Mouse (Mus musculus): ENCODE results near the gene Grk6.

The Grk6 gene

GRCm38 (mm10) chr13:55484520-55485088 lies 39.7 kb downstream of the Grk6 start:
- no peak for DNase-seq (ENCODE audit: low read depth, low spot score)

GRCm38 (mm10) chr13:55486029-55486794 lies 41.3 kb downstream of the Grk6 start:
- DNase-seq (ENCODE audit: low read depth, low spot score), result no peak

DNA sequence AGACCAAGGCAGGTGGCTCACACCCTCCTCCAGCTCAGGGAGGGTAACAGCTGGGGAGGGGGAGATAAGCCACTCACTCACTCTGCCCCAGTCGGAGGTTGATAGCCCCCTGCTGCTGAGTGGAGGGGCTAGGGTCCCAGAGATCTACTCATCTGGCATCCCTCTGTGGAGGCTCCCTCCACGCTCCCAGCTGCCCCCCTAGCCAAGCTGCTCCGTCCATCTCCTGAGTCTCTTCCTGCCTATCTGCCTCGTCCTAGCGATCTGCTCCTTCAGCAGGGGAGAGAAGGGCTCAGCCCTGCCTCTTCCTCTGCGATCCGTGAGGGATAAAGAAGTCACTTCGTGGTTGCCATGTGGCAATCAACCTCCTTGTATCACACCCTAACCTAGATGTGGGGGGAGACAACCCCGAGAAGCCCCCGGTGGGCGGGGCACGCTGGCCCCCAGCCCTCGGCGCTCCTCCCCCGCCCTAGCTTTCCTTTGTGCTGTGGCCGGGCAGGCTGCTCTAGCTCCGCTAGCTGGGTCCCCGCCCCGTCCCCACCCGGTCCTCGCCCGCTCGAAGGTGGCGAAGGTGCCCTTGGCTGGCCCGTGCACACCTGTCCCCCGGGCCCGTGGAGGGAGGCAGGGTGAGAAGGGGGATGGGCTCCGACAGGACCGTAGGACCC lies 42.2 kb downstream of the Grk6 start:
- peak; percentile 35 for DNase-seq (ENCODE audit: low read depth, low spot score)

DNA sequence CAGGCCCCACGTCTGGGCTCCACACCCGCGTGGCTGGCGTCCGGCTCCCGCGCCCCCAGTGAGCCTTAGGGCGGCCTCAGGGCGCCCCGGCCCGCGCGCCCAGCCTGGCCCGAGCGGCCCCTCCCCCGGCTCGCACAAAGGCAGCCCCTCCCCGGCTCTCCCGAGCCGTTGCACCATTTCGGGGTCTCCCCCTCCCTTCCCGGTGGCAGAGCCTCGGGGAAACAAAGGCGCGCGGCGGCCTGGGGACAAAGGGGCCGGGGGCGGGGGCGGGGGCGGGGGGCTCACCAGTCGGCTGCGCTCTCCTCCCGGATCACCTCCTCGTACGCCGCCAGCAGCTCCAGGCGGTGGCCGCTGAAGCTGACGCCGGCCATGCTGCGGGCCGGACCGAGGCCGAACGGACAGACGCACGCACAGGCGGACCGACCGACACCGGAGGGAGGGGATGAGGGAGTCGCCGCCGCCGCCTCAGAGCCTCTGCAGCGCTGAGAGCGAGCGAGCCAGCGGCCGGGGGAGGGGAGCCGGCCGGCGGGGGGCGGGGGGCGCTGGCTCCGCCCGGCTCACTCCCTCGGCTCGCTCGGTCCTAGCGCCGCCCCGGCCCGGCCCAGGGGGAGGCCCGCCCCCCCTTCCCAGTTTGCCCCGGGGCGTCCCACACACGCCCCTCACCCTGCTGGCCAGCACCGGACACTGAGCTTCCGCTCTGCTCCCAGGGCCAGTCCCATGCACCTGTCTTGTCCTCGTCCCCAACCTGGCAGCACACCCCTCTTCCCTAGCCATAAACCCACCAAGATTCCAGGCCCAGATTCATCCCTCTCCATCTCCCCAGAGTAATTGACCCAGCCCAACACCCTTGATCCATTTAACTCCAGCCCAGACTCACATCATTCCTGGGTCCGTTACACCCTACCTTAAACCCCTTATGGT lies 43.0 kb downstream of the Grk6 start, which contains the start of gene Dbn1:
Gene Dbn1 (minus strand): TSS at position 534 of the 921 bp plus-strand sequence.
- no peak for DNase-seq (ENCODE audit: low read depth, low spot score)

DNA sequence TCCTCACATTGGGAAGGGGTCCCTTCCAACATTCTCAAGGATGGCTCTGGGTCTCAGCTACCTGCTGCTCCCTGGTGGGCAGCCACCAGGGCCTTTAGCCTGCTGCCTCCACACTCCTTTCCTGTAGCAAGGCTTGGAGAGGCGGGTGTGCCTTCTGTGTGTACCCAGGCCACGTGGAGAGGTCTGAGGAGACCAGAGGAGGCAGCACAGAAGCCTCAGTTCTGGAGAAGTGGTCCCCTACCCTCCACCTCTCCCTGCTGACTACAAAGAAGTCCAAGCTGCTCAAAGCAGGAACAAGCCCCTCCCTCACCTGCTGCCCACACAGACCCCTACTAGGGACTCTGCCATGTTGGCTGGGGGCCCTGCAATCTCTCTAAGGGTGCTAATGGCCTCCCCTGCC lies 49.4 kb downstream of the Grk6 start:
- DNase-seq (ENCODE audit: low read depth, low spot score), result no peak

DNA sequence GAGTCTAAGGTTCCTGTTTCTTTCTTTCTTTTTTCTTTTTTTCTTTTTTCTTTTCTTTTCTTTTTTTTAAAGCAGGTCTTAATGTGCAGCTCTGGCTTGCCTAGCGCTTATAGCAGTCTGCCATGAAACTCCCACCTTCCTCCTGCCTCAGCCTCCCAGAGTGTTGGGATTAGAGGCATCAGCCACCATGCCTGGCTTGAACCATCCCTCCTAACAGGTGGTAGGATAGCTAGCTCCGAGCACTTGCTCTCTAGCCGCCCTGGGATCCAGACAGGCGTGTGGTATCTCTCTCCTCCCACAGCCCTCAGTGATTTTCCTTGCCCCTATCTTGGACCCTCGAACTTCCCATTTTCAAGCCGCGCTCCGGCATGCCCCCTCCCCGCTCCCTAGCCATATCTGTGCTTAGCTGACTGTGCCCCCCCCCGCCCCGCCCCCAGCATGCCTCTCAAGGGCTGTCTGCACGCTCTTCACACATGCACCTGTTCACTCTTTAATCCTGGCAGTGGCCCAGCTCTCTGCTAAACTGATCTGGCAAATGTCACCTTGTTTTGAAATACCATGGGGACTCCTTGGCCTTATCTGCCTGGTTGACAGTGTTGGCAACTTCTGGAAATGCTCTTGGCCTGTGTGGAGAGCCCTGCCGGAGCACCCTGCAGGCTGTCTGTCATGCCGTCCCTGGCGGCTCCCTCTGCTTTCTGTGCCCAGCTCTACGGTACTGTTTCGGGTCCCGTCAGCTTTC lies 50.2 kb downstream of the Grk6 start:
- no peak for DNase-seq (ENCODE audit: low read depth, low spot score)

DNA sequence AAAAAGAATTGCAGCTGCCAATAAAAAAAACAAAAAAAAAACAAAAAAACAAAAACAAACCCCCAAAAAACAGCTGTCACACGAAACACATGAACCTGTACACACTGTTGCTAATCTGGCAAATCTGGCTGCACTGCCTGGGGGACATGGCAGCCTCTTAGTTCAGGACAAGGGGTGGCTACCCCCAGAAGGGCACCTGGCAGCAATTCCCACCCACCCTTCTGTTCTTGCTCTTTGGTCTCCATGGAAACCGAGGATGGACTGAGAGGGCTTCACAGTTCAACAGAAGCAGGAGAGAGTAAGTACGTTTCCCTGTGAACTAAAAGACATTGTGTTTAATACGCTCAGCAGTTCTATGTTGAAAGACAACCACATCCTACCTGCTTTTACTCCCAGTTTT lies 50.8 kb downstream of the Grk6 start:
- no peak for DNase-seq (ENCODE audit: low read depth, low spot score)

DNA sequence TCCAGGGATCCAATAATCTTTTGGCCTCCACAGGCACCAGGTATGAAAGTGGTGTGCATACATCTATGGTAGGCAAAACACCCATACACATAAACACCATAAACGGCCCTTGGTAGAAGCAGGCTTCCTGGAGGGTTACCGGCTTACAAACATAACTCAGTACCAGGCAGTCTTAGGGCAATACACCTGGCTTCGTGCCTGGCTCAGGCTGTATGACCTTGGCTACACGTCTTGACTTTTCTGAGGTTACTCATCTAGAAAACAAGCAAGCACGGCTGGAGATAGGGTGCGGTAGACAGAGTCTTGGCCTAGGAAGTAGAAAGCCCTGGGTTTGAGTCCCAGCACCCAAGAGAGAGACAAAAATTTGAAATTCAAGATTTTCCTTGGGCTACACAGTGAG lies 51.8 kb downstream of the Grk6 start:
- no peak for DNase-seq (ENCODE audit: low read depth, low spot score)

GRCm38 (mm10) chr13:55498906-55499305 lies 54.0 kb downstream of the Grk6 start:
- DNase-seq (ENCODE audit: low read depth, low spot score), result no peak

DNA sequence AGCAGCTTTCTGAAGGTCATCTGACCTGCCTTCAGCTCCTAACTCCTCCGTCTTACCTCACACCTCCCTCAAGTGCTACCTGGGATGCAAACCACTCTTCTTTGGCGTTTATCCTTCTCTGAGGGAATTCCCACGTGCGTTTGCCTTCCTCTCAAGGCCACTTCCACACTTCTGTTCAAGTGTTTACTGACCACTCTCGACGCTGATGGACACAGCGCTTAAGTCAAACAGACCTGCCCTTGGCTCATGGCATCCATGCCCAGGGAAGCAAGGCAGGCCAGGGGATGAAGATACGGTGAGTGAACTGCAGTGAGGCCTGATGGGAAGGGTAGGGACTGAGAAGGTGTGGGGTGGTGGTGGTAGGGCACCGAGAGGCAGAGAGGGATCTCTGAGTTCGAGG lies 55.7 kb downstream of the Grk6 start:
- no peak for DNase-seq (ENCODE audit: low read depth, low spot score)

GRCm38 (mm10) chr13:55502405-55502804 lies 57.5 kb downstream of the Grk6 start:
- DNase-seq (ENCODE audit: low read depth, low spot score), result no peak

DNA sequence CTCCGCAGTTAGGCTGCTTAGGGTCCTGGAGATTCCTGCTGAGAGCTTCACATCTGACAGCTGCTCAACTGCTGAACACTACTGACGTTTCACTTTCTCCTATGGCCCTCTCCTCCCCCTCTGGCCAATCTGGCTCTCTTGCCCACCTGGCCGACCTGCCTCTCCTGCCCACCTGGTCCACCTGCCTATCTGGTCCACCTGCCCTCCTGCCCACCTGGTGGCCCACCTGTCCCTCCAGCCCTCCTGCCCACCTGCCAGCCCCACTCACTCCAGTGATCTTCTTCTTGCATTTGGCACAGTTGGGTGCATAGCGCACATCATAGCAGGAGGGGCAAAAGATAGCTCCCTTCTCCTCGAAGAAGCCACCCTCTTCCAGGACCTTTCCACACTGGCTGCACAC lies 59.5 kb downstream of the Grk6 start:
- no peak for DNase-seq (ENCODE audit: low read depth, low spot score)

GRCm38 (mm10) chr13:55505810-55506209 lies 60.9 kb downstream of the Grk6 start:
- no peak for DNase-seq (ENCODE audit: low read depth, low spot score)

DNA sequence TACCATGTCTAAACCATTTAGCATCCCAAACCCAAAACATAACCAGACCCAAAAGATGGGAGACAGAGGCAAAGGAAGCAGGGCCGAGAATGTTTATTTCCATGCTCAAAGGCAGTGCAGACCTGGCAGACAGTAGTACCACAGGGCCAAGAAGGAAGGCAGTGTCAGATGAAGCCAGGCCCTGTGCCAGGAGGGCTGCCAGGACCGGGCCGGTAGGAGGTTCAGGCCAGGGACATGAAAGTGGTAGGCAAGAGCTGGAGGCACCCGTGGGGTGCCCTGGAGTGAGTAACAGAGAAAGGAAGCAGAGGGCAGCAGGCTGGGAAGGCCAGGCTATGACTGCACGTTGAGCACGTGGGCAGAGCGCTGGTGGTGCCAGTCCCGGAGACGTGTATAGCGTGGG lies 61.8 kb downstream of the Grk6 start:
- DNase-seq (ENCODE audit: low read depth, low spot score), result no peak

DNA sequence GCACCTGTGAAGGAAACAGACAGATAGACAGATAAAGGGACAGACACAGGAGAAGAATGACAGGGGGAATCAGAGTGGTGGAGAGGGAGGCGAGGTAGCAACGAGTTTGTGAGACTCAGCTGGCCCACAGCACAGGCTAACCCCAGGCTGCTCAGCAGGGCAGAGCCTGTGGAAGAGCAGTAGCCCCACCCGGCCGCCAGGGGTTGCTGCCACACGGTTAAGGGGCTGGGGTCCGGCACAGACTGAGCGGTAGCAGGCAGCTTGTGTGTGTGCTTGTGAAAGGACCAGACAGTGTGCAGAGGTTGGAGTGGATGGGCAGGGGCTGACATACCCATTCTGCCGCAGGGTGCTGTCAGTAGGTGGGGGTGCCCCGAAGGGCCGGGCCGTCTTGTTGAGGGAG lies 63.0 kb downstream of the Grk6 start:
- peak; percentile 80 for DNase-seq (ENCODE audit: low read depth, low spot score)

DNA sequence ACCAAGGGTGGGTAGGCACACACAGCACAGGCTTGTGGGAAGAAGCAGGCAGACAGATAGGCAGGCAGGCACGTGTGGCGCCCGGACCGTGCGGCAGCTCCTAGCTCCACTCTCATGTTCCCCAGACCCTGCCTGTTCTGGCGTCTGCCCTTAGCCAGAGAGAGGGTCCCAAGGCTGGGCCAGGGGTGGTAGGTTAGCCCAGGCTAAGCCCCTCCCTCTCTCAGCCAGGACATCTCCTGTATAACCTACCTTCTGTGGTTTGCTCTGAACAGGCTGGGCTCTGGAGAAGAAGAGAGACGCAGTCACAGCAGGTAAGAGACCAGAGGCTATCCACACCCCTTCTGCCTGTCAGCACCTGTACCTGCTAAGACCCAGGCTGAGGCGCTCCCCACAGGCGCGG lies 63.7 kb downstream of the Grk6 start:
- DNase-seq (ENCODE audit: low read depth, low spot score), result peak; percentile 18

GRCm38 (mm10) chr13:55510332-55510667 lies 65.4 kb downstream of the Grk6 start:
- peak; percentile 83 for DNase-seq (ENCODE audit: low read depth, low spot score)
